Mouse (Mus musculus): ENCODE results near the gene Igsf3. TPM values are rescaled to one million over a fixed set of nuclear protein-coding genes. Genes with fewer than 3 reads are reported as not detected.

Igsf3 gene
- polyA plus RNA-seq, 1 experiment from 2014 or later: 96.5 TPM

DNA sequence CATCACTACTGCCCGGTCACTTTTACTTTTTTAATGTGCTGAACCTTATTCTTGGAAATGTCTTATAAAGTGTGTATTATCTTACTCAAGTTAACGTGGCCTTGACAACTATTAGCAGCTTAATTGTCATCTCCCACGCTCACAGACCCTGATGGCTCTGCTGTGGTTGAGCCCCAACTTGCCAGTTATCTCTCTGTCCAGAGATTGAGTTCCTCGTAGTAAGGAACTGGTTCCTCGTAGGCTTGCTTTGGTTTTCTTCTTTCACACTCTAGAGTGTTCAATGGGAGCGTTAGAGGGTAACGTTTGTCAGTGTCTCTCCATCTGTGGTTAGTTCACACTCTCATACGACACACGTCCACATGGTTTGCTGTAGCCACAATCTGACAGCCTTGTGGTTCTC, 92.8 kb downstream of the Igsf3 start:
- peaks cover 47% of the 10 kb centered on the region for H3K4me1 ChIP-seq
- no peaks in the 10 kb centered on the region for H3K27me3 ChIP-seq
- H3K9me3 ChIP-seq: no peaks in the 10 kb centered on the region
- 91% methylated on average over 9 of the region's 9 CpGs for WGBS
- no peaks in the 10 kb centered on the region; the same call in 1 of the 2 replicates for H3K36me3 ChIP-seq
- H3K4me3 ChIP-seq: no peak overlapping the region
- no peak overlapping the region for H3K4me2 ChIP-seq (replicated peaks)
- no peak overlapping the region for H3K9ac ChIP-seq
- no peak for ATAC-seq (ENCODE audit: low FRiP score, low read depth)
- H3K27ac ChIP-seq: no peak overlapping the region

DNA sequence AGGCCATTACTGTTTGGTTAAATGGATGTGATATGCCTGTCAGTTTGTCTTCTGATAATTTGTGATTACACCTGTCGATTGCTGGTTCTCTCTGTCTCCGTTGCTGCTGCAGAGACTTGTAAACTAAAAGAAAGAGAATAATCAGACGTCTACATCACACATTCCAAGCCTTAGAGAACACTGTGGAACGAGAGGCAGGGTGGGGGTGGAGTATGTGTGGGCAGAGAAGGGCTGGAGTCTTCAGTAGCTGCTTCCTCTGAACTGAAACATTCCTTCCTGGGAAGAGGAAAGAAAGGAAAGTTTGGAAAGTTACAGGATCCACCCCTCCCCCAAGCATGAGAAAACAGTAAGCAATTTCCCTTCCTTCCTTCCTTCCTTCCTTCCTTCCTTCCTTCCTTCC, 95.0 kb downstream of the Igsf3 start:
- H3K4me1 ChIP-seq: peaks cover 50% of the 10 kb centered on the region
- H3K36me3 ChIP-seq: no peaks in the 10 kb centered on the region
- WGBS: 21% methylated on average over 4 of the region's 4 CpGs
- H3K9me3 ChIP-seq: no peaks in the 10 kb centered on the region
- H3K27me3 ChIP-seq: no peaks in the 10 kb centered on the region
- H3K27ac ChIP-seq: peak overlapping the region; percentile 1; the same call in 1 of the 2 replicates
- no peak overlapping the region for H3K4me3 ChIP-seq
- no peak overlapping the region for H3K9ac ChIP-seq
- H3K4me2 ChIP-seq (replicated peaks): no peak overlapping the region
- no peak for ATAC-seq (ENCODE audit: low FRiP score, low read depth)

DNA sequence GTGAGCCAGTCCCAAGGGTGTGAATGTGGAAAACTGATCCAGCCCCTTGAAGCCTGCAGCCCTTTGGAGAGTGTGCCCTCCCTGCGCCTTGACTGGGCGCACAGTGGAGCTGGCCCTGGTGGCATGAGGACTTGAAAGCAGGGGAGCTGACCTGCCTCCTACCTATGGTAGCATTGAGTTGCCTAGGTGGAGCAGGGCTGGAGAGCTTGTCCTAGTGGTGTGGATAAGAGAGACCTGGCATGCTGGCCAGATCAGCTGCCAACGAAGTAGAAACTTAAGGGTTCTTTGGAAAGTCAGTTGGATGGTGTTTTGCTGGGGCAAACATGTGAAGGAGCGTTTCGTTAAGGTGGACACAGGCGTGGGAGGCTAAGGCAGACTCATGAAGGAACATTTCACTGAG, 105.1 kb downstream of the Igsf3 start:
- Histone ChIP-seq H3K4me1 (peaks cover 7% of the 10 kb centered on the region), H3K27me3 (no peaks in the 10 kb centered on the region), H3K36me3 (no peaks in the 10 kb centered on the region), H3K4me3 (no peak overlapping the region), H3K9ac (no peak overlapping the region), H3K9me3 (no peaks in the 10 kb centered on the region), H3K27ac (no peak overlapping the region), H3K4me2 (replicated peaks) (no peak overlapping the region)
- no peak for ATAC-seq (ENCODE audit: low FRiP score, low read depth)
- 95% methylated on average over 6 of the region's 6 CpGs for WGBS

DNA sequence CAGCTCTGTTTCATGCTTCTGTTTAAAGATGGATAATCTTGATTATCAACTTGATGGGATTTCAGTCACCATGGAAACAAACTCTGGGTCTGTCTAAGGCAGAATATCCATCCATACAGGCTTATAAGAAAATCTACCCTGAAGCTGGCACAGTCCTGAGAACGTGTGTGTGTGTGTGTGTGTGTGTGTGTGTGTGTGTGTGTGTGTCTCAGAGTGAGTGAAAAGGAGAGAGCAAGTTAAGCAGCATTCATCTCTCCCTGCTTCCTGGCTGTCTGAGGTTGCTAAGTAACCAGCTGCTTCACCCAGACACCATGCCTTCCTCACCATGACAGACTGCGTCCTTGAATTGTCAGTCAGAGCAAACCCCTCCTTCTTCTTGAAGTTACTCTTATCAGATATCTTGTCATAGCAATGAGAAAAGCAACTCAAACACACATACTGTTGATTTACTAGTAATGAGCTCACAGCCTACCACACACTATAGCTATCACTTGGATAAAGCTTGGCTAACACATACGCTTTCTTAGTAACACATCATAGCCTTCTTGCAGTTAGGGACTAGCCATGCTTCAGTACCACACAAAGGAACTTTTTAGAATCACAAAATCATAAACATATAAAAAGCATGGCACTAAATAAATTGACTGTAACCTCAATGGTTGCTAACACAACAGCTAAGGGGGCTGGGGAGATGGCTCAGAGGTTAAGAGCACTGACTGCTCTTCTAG, 106.5 kb downstream of the Igsf3 start:
- WGBS: 74% methylated on average over 3 of the region's 3 CpGs
- Histone ChIP-seq H3K36me3 (no peaks in the 10 kb centered on the region), H3K9ac (no peak overlapping the region), H3K9me3 (no peaks in the 10 kb centered on the region), H3K4me2 (replicated peaks) (no peak overlapping the region), H3K4me3 (no peak overlapping the region), H3K27me3 (no peaks in the 10 kb centered on the region), H3K4me1 (peaks cover 15% of the 10 kb centered on the region), H3K27ac (no peak overlapping the region)
- no peak for ATAC-seq (ENCODE audit: low FRiP score, low read depth)

DNA sequence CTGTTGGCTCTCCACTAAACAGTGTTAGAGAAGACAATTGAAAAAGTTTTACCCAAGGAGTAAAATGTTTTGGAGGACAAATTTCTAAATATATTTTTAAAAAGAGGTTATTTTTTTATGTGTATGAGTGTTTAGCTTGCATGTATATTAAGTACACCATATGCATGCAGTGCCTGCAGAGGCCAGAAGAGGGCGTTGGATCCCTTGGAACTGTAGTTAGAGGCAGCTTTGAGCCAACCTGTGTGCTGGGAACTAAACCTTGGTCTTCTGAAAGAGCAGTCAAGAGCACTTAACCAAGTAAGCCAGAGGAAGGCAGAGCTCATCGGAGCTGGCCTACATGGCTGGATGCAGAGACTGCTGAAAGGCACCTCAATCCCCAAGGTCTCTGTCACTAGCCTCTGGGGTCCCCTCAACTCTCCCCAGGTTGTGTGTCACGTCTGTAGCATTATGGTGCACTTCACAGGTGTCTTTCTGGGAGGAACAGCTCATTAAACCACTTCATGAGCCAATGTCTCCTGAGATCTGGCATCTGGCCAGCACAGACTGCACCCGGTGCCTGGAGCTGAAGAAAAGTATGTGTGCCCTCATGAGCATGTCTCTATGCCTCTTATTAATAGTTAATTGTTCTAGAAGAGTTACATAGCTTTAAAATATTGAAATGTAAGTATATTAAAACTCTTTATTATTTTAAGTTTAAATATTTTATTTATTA, 109.3 kb downstream of the Igsf3 start:
- no peak overlapping the region for H3K4me2 ChIP-seq (replicated peaks)
- no peak overlapping the region for H3K9ac ChIP-seq
- ATAC-seq (ENCODE audit: low FRiP score, low read depth): no peak
- H3K9me3 ChIP-seq: no peaks in the 10 kb centered on the region
- 30% methylated on average over 4 of the region's 4 CpGs for WGBS
- H3K4me3 ChIP-seq: no peak overlapping the region
- peaks cover 15% of the 10 kb centered on the region for H3K4me1 ChIP-seq
- no peak overlapping the region for H3K27ac ChIP-seq
- H3K27me3 ChIP-seq: no peaks in the 10 kb centered on the region
- H3K36me3 ChIP-seq: no peaks in the 10 kb centered on the region

DNA sequence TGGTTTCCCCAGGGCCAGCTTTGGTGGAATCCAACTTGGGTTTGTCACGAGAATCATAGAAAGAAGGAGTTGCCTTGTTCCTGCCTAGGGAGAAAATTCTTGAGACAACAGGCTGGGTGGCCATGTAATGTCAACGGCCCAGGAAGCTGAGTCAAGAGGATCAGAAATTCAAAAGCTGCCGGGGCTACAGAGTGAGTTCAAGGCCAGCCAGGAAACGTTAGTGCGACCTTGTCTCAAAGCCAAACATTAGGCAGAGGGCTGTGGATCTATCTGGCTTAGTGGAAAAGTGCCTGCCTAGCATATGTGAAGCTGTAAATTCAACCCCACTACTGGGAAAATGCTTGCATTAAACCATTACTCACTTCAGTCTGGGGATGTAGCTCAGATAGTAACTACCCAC, 110.6 kb downstream of the Igsf3 start:
- no peaks in the 10 kb centered on the region for H3K27me3 ChIP-seq
- no peak overlapping the region for H3K27ac ChIP-seq
- peaks cover 15% of the 10 kb centered on the region for H3K4me1 ChIP-seq
- H3K9ac ChIP-seq: no peak overlapping the region
- H3K4me3 ChIP-seq: no peak overlapping the region
- H3K4me2 ChIP-seq (replicated peaks): no peak overlapping the region
- WGBS: 66% methylated on average over 5 of the region's 5 CpGs
- no peaks in the 10 kb centered on the region for H3K9me3 ChIP-seq
- no peaks in the 10 kb centered on the region for H3K36me3 ChIP-seq
- ATAC-seq (ENCODE audit: low FRiP score, low read depth): no peak

DNA sequence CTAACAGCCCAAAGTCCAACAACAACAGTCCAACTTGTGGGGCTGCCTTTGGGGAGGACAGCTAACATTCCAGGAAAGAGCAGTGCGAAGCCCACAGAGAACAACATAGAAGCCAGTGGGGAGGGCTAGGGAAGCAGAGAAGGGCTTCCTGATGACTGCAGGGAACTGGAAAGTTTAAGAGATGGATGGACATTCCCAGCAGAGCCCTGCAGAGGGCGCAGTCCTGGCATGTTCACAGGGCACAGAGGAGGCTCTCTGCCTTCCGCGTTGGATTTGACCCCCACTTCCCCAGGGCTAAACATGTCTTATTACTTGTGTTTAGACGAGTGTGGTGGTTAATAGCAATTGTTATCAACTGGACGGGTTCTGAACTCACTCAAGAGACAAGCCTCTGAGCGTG, 111.3 kb downstream of the Igsf3 start:
- H3K36me3 ChIP-seq: no peaks in the 10 kb centered on the region
- H3K4me1 ChIP-seq: peaks cover 15% of the 10 kb centered on the region
- no peak overlapping the region for H3K27ac ChIP-seq
- H3K4me3 ChIP-seq: no peak overlapping the region
- H3K4me2 ChIP-seq (replicated peaks): no peak overlapping the region
- 72% methylated on average over 7 of the region's 7 CpGs for WGBS
- H3K9ac ChIP-seq: no peak overlapping the region
- H3K27me3 ChIP-seq: no peaks in the 10 kb centered on the region
- no peaks in the 10 kb centered on the region for H3K9me3 ChIP-seq
- no peak for ATAC-seq (ENCODE audit: low FRiP score, low read depth)

DNA sequence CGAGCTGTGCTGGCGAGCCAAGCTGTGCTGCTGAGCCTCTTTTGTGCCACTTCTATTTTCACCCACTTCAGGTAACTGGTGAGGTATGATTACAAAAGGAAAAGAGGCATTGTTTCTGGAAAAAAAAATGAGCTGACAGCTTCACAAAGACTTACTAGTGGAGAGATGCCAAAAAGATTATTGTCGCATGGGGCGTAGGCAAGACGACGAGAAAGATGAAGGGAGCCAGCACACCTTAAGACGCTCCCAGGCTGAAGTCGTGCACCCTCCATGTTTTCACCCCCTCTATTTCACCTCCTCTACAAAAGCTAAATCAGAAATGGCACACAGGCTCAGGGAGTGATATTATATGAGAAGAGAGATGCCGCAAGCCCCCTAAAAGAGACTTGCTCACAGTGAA, 113.6 kb downstream of the Igsf3 start:
- Histone ChIP-seq H3K27ac (no peak overlapping the region), H3K4me2 (replicated peaks) (no peak overlapping the region), H3K4me1 (peaks cover 15% of the 10 kb centered on the region), H3K9ac (no peak overlapping the region), H3K36me3 (no peaks in the 10 kb centered on the region), H3K4me3 (no peak overlapping the region), H3K27me3 (no peaks in the 10 kb centered on the region), H3K9me3 (no peaks in the 10 kb centered on the region)
- WGBS: 89% methylated on average over 9 of the region's 9 CpGs
- no peak for ATAC-seq (ENCODE audit: low FRiP score, low read depth)

DNA sequence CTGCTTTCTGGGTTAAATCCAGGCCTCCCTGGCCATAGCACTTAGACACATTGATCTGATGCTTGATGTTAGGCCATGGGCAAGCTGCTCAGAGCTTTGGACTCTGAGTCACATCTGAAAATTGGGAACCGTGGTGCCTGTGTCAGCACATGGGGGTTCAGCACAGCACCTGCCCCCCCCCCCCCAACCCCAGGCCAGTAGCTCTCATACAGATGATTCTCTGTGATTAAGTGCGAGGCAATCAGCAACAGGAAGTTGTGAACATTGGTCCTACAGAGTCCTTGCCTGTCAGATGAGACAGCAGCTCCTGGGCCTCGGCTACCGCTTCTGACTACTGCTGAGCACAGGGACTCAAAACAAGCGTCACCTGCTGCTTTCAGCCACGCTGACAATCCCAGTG, 116.0 kb downstream of the Igsf3 start:
- Histone ChIP-seq H3K36me3 (no peaks in the 10 kb centered on the region), H3K4me2 (replicated peaks) (no peak overlapping the region), H3K9ac (no peak overlapping the region), H3K27me3 (no peaks in the 10 kb centered on the region), H3K4me3 (no peak overlapping the region), H3K4me1 (no peaks in the 10 kb centered on the region), H3K9me3 (no peaks in the 10 kb centered on the region), H3K27ac (no peak overlapping the region)
- 80% methylated on average over 6 of the region's 6 CpGs for WGBS
- ATAC-seq (ENCODE audit: low FRiP score, low read depth): no peak

DNA sequence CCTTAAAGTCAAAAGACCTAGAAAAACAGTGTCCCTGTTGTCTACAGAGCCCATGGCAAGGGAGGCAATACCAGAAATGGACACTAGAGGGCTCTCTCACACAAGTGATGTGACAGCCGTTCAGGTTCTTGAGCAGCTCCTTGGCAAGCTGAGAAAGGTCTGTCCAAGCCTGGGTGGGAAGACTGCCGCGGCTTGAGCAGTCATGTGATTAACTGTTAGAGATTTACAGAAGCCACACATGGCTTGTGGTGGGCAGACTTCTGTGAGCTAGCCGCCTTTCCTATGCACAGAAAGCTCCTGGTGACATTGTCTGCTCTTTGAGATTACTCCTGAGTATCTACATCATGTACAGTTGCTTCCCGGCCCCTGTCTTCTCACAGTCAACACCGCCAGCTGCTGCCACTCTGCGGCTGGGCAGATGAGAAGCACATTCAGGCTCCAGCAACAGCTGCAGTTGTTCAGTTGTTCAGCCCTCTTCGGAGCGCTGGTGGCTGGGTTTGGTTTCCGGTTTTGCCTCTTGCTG, 117.1 kb downstream of the Igsf3 start:
- 40% methylated on average over 10 of the region's 10 CpGs for WGBS
- H3K36me3 ChIP-seq: no peaks in the 10 kb centered on the region
- H3K9ac ChIP-seq: no peak overlapping the region
- H3K4me1 ChIP-seq: no peaks in the 10 kb centered on the region
- peak; percentile 76 for ATAC-seq (ENCODE audit: low FRiP score, low read depth)
- no peak overlapping the region for H3K4me3 ChIP-seq
- H3K4me2 ChIP-seq (replicated peaks): peak overlapping the region; percentile 7; the same call in 1 of the 2 replicates
- H3K27me3 ChIP-seq: no peaks in the 10 kb centered on the region
- no peak overlapping the region for H3K27ac ChIP-seq
- no peaks in the 10 kb centered on the region for H3K9me3 ChIP-seq

DNA sequence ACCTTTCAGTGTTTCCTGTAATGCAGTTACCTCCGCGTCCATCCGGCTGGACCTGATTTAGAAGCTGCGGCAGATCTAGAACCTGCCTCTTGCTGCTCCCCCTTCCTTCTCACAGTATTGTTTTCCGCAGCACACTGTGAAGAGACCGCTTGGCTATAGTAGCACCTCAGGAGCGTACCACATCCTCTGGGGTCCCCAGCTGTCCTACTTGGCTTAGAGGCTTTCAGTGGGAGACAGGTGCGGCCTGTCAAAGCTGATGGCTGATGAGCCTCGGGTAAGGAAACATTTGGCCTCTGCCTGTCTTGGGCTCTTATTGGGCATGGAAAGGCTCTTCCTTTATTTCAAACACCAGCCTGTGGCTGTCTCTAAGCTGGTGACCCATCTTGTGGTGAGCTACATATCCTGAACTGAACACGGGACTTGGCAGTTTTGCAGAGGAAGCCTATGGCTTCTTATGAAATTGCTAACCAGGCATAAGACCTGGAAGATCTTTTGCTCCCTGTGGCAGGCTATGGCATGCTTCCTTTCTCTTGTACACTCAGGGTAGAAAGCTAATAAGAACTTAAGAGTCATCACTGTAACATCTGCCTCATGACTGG, 120.6 kb downstream of the Igsf3 start:
- H3K4me2 ChIP-seq (replicated peaks): no peak overlapping the region
- no peaks in the 10 kb centered on the region for H3K9me3 ChIP-seq
- H3K4me3 ChIP-seq: no peak overlapping the region
- no peak overlapping the region for H3K27ac ChIP-seq
- no peaks in the 10 kb centered on the region for H3K36me3 ChIP-seq
- ATAC-seq (ENCODE audit: low FRiP score, low read depth): peak; percentile 32; the same call in 1 of the 2 replicates
- peaks cover 10% of the 10 kb centered on the region for H3K4me1 ChIP-seq
- H3K27me3 ChIP-seq: no peaks in the 10 kb centered on the region
- H3K9ac ChIP-seq: no peak overlapping the region
- WGBS: 83% methylated on average over 10 of the region's 10 CpGs

DNA sequence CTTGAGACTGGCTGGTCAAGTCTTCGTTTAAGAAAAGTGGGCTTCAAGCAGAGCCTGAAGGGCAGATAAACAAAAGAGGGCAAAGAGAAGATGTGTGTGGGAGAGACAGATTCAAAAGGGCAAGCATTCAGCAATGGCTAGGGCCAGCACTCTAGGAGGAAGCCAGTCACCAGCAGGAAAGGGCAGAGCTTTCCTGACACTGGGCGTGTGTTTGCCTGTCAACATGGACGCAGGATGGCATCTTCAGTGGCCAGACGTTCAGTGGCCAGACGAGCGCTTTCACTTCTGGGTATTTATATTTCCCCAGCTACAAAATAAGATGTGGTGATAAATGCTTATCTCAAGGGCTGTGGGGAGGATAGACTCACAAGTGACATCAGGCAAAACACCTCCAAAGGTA, 123.0 kb downstream of the Igsf3 start:
- WGBS: 79% methylated on average over 6 of the region's 6 CpGs
- no peak overlapping the region for H3K9ac ChIP-seq
- peaks cover 10% of the 10 kb centered on the region for H3K4me1 ChIP-seq
- no peaks in the 10 kb centered on the region for H3K9me3 ChIP-seq
- no peak overlapping the region for H3K27ac ChIP-seq
- H3K36me3 ChIP-seq: no peaks in the 10 kb centered on the region
- H3K4me3 ChIP-seq: no peak overlapping the region
- no peak for ATAC-seq (ENCODE audit: low FRiP score, low read depth)
- H3K27me3 ChIP-seq: 0 out of 2 replicates have a peak, but pooled peaks cover 3% of the 10 kb centered on the region
- H3K4me2 ChIP-seq (replicated peaks): no peak overlapping the region

Measured in limb, embryonic 13.5 days (tissue).